Mouse (Mus musculus): ENCODE data around the gene Dop1b. TPM values are rescaled to one million over a fixed set of nuclear protein-coding genes. Genes with fewer than 3 reads are reported as not detected.

The Dop1b gene
- total and polyA plus RNA-seq, 3 experiments = 0.90 to 4.5 (median 3.1) TPM

DNA sequence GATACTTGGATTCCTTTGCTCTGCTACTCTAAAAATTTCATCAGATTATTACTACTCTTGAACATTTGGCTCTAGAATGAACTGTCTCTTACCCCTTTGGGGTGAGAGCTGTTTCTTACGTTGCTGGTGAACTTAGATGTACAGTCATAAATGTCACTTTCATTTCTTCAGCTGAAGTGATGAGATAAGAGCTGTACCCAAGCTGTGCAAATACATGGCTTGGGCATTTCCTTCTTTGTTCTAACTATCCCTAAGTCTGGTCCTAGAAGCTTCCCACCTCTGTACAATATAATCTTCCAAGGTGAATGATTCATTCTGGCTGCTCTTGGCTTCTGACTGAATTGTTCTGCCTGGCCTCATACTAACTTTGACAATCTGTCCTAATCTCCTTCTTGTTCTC lies 127.3 kb downstream of the Dop1b start:
- dilution Hi-C loops (cut with MboI; ENCODE audit: extremely low pct_ligation_motif_present, extremely low pct_unique_long_range_greater_than_20kb, low sequenced_read_pairs) (no loop called here), in situ Hi-C loops (cut with MboI; ENCODE audit: low pct_ligation_motif_present, low pct_unique_long_range_greater_than_20kb, low sequenced_read_pairs) (loop anchor here (10.0 kb wide), 1 partner anchor 54 kb away; no protein-coding TSS in a partner anchor)
- no peak for TF ChIP-seq UBTF (IDR thresholded peaks at IDR 0.05; ENCODE audit: low read depth, low read length)
- TF ChIP-seq SMC3 (IDR thresholded peaks at IDR 0.05; ENCODE audit: low read depth, low read length) = no peak
- TF ChIP-seq HCFC1 (IDR thresholded peaks at IDR 0.05; ENCODE audit: low read depth, low read length) = no peak
- no peak for TF ChIP-seq KAT2A (IDR thresholded peaks at IDR 0.05; ENCODE audit: insufficient replicate concordance, low read length)
- no peak for TF ChIP-seq NRF1 (IDR thresholded peaks at IDR 0.05; ENCODE audit: low read depth, low read length)
- TF ChIP-seq MAX (IDR thresholded peaks at IDR 0.05; ENCODE audit: low read length) = no peak
- TF ChIP-seq JUND (conservative IDR thresholded peaks at IDR 0.05; ENCODE audit: low read depth, low read length) = no peak
- TF ChIP-seq CTCF (conservative IDR thresholded peaks at IDR 0.05 in 1 of 2, IDR thresholded peaks at IDR 0.05 in 1 of 2; ENCODE audit: low read depth in 2 of 2, low read length in 2 of 2) = no peak
- no peak for TF ChIP-seq ZC3H11A (IDR thresholded peaks at IDR 0.05; ENCODE audit: low read depth, low read length)
- TF ChIP-seq MAFK (IDR thresholded peaks at IDR 0.05; ENCODE audit: insufficient replicate concordance, low read length) = no peak
- no peak for TF ChIP-seq ZNF384 (IDR thresholded peaks at IDR 0.05; ENCODE audit: low read depth, low read length)
- TF ChIP-seq TCF12 (IDR thresholded peaks at IDR 0.05; ENCODE audit: low read depth, low read length) = no peak
- Histone ChIP-seq H3K9ac (ENCODE audit: insufficient read depth, low read depth) (no peak overlapping the region), H3K27me3 (replicated peaks) (no peaks in the 10 kb centered on the region), H3K36me3 (replicated peaks in 1 of 2; ENCODE audit: control insufficient read depth in 1 of 2, insufficient read depth in 1 of 2, low read length in 1 of 2) (peaks cover 6 to 61% of the 10 kb centered on the region in 2 experiments), H3K4me2 (ENCODE audit: insufficient read depth, low read depth, poor library complexity, severe bottlenecking) (no peak overlapping the region), H3K27ac (ENCODE audit: insufficient read depth, low read depth) (no peak overlapping the region), H3K79me2 (replicated peaks; ENCODE audit: control insufficient read depth, extremely low read depth, insufficient read depth, poor library complexity, severe bottlenecking) (peaks cover 66% of the 10 kb centered on the region), H3K4me3 (replicated peaks in 1 of 3; ENCODE audit: low read depth in 2 of 3, low read length in 2 of 3, poor library complexity in 1 of 3) (no peak overlapping the region), H3K4me1 (ENCODE audit: control insufficient read depth in 1 of 2, insufficient read depth in 2 of 2) (peaks cover 0 to 26% of the 10 kb centered on the region in 2 experiments; a peak in 2 of 4 replicates), H3K9me3 (replicated peaks; ENCODE audit: low read length) (no peaks in the 10 kb centered on the region)
- DNase-seq (ENCODE audit: extremely low read depth) = no peak

DNA sequence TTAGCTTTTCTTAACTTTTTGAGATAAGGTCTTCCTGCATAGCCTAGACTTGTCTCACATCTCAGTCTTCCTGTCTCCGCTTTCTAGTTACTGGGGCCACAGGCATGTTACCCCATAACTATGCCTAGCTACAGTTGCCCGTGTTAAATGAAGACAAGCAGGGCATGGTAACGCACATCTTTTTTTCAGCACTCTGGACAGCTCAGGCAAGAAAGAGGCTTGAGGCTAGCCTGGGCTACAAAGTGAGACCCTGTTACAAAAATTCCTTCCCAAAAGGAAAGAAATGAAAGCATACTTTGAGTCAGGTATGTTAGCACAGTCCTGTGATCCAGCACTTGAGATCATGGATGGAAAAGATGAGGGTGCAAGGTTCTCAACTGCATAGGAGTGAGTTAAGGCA lies 138.8 kb downstream of the Dop1b start:
- Histone ChIP-seq H3K79me2 (replicated peaks; ENCODE audit: control insufficient read depth, extremely low read depth, insufficient read depth, poor library complexity, severe bottlenecking) (no peaks in the 10 kb centered on the region), H3K4me1 (ENCODE audit: control insufficient read depth in 1 of 2, insufficient read depth in 2 of 2) (no peaks in the 10 kb centered on the region), H3K27me3 (replicated peaks) (no peaks in the 10 kb centered on the region), H3K9ac (ENCODE audit: insufficient read depth, low read depth) (no peak overlapping the region), H3K9me3 (replicated peaks; ENCODE audit: low read length) (no peaks in the 10 kb centered on the region), H3K4me2 (ENCODE audit: insufficient read depth, low read depth, poor library complexity, severe bottlenecking) (no peak overlapping the region), H3K36me3 (replicated peaks in 1 of 2; ENCODE audit: control insufficient read depth in 1 of 2, insufficient read depth in 1 of 2, low read length in 1 of 2) (peaks cover 59 to 94% of the 10 kb centered on the region in 2 experiments), H3K27ac (ENCODE audit: insufficient read depth, low read depth) (no peak overlapping the region), H3K4me3 (replicated peaks in 1 of 3; ENCODE audit: low read depth in 2 of 3, low read length in 2 of 3, poor library complexity in 1 of 3) (no peak overlapping the region)
- dilution Hi-C loops (cut with MboI; ENCODE audit: extremely low pct_ligation_motif_present, extremely low pct_unique_long_range_greater_than_20kb, low sequenced_read_pairs) (no loop called here), in situ Hi-C loops (cut with MboI; ENCODE audit: low pct_ligation_motif_present, low pct_unique_long_range_greater_than_20kb, low sequenced_read_pairs) (no loop called here)
- TF ChIP-seq ZMIZ1 (IDR thresholded peaks at IDR 0.05; ENCODE audit: low read depth, low read length) (no peak), SIN3A (IDR thresholded peaks at IDR 0.05; ENCODE audit: low read length) (no peak), CHD2 (IDR thresholded peaks at IDR 0.05; ENCODE audit: low read length) (no peak), SMC3 (IDR thresholded peaks at IDR 0.05; ENCODE audit: low read depth, low read length) (no peak), CTCF (conservative IDR thresholded peaks at IDR 0.05 in 1 of 2, IDR thresholded peaks at IDR 0.05 in 1 of 2; ENCODE audit: low read depth in 2 of 2, low read length in 2 of 2) (no peak), ZKSCAN1 (IDR thresholded peaks at IDR 0.05; ENCODE audit: borderline replicate concordance, low read depth, low read length) (no peak), JUND (conservative IDR thresholded peaks at IDR 0.05; ENCODE audit: low read depth, low read length) (no peak), MEF2A (IDR thresholded peaks at IDR 0.05; ENCODE audit: borderline replicate concordance, low read depth, low read length) (no peak)
- DNase-seq (ENCODE audit: extremely low read depth) = no peak
